28 mouse cellular contexts compared by ENCODE assay signal in genomic region chr5:77259315-77259714, GRCm38 (mm10). TPM values are rescaled to one million over a fixed set of nuclear protein-coding genes. Genes with fewer than 3 reads are reported as not detected.
A peak's percentile ranks its signal among the peaks of the same experiment; 100 is the strongest.
DNase-seq lines count a peak whose midpoint lies in the region; TF ChIP-seq lines count a peak whose summit lies in the region.
"Had no signal": no experiment of that assay in that cellular context is flagged by ENCODE, and none has a peak within 500 bp of the region (broad histone marks: within the 10 kb centered on the region; RNA-seq: fewer than 3 reads in every experiment).

No protein-coding gene starts in this region.

- H3K9me3 ChIP-seq in E14TG2a.4 (ENCODE audit: low read length) (no peaks in the 10 kb centered on the region), ES-Bruce4 (replicated peaks; ENCODE audit: control insufficient read depth, insufficient read depth, low read length, poor library complexity, severe bottlenecking) (no peaks in the 10 kb centered on the region), ES-E14 (ENCODE audit: control insufficient read depth, insufficient read depth, low read depth, low read length) (no peaks in the 10 kb centered on the region)
- H3K9me3 ChIP-seq: G1E had no signal

- TF ChIP-seq POLR2A in ES-Bruce4 (IDR thresholded peaks at IDR 0.05; ENCODE audit: insufficient read depth, low read length) = no peak

- TF ChIP-seq CTCF in E14TG2a.4 (conservative IDR thresholded peaks at IDR 0.05; ENCODE audit: low read length) (no peak), ES-Bruce4 (IDR thresholded peaks at IDR 0.05; ENCODE audit: low read depth, low read length) (no peak)

- peak overlapping the region; percentile 21; the same call in 1 of the 2 replicates for H3K4me3 ChIP-seq in E14TG2a.4 (replicated peaks; ENCODE audit: low read length)
- H3K4me3 ChIP-seq in ES-Bruce4 (ENCODE audit: low read depth, low read length) = no peak overlapping the region
- H3K4me3 ChIP-seq in ES-E14 (ENCODE audit: insufficient read depth in 1 of 2, low read depth in 1 of 2, low read length in 2 of 2, poor library complexity in 1 of 2, severe bottlenecking in 1 of 2) = no peak overlapping the region

- in situ Hi-C loops in ES-E14 (cut with MboI; ENCODE audit: low sequenced_read_pairs in 2 of 2, unreplicated experiment in 2 of 2) = no loop called here

- H3K27ac ChIP-seq in ES-Bruce4 (ENCODE audit: insufficient read depth, low read length) = peak overlapping the region; percentile 81
- peak overlapping the region; percentile 75; the same call in 1 of the 2 replicates for H3K27ac ChIP-seq in ES-E14 (ENCODE audit: insufficient read depth, low read depth, low read length, poor library complexity, severe bottlenecking)

- no peak for DNase-seq in ES-E14 (ENCODE audit: low read depth, low spot score)
- peak; percentile 76 for DNase-seq in R1 (ENCODE audit: low read depth, low spot score)
- DNase-seq in cerebellum, adult 9-11 months = no peak
- DNase-seq in embryo, embryonic 10.5 days (ENCODE audit: low spot score) = no peak
- DNase-seq in layer of hippocampus, postnatal 14 days (ENCODE audit: low spot score in 2 of 2) = no peak
- no peak for DNase-seq in heart, adult 9 months (ENCODE audit: low spot score in 2 of 2)
- DNase-seq: adrenal gland, adult 2 months; adrenal gland, adult 8-10 months; adrenal gland, postnatal 10 days; adrenal gland, postnatal 14 days; adrenal gland, postnatal 25 days; adrenal gland, postnatal 36 days; B cell, adult 2 months; cerebellum, adult 11 months; cerebellum, adult 11-12 months; cerebellum, adult 18-20 months; cerebellum, adult 2 months; cerebellum, adult 8-10 months; cerebellum, adult 9-10 months had no signal

- peak; percentile 61; the same call in 1 of the 2 replicates for TF ChIP-seq EP300 in ES-Bruce4 (IDR thresholded peaks at IDR 0.05; ENCODE audit: insufficient read depth, low read depth, low read length)

- no peaks in the 10 kb centered on the region for H3K36me3 ChIP-seq in E14TG2a.4 (ENCODE audit: insufficient read depth, low read length)
- H3K36me3 ChIP-seq in ES-Bruce4 (ENCODE audit: control insufficient read depth, insufficient read depth, low read length, poor library complexity, severe bottlenecking) = no peaks in the 10 kb centered on the region
- no peaks in the 10 kb centered on the region for H3K36me3 ChIP-seq in ES-E14 (ENCODE audit: control insufficient read depth, insufficient read depth, low read length, poor library complexity, severe bottlenecking)
- H3K36me3 ChIP-seq: G1E had no signal

- H3K9ac ChIP-seq in ES-Bruce4 (ENCODE audit: low read depth, poor library complexity, severe bottlenecking) (peak overlapping the region; percentile 44), ES-E14 (ENCODE audit: insufficient read depth, low read depth, low read length, poor library complexity, severe bottlenecking) (no peak overlapping the region)

- H3K4me1 ChIP-seq in E14TG2a.4 (replicated peaks; ENCODE audit: low read depth, low read length) (peaks cover 98% of the 10 kb centered on the region), ES-Bruce4 (ENCODE audit: control insufficient read depth, insufficient read depth, low read length) (peaks cover 15% of the 10 kb centered on the region), ES-E14 (ENCODE audit: control insufficient read depth in 2 of 2, insufficient read depth in 2 of 2, low read length in 2 of 2, poor library complexity in 1 of 2) (peaks cover 12 to 19% of the 10 kb centered on the region in 2 experiments)

- no peaks in the 10 kb centered on the region for H3K27me3 ChIP-seq in E14TG2a.4 (ENCODE audit: insufficient read depth, low read length)
- H3K27me3 ChIP-seq in ES-Bruce4 (ENCODE audit: control insufficient read depth, insufficient read depth, low read length, poor library complexity, severe bottlenecking) = no peaks in the 10 kb centered on the region
- H3K27me3 ChIP-seq: CH12.LX, Patski had no signal

TF ChIP-seq in ES-E14, 5 proteins besides CTCF, POLR2A, EP300 and RAD21:
- TF ChIP-seq MAFK (IDR thresholded peaks at IDR 0.05; ENCODE audit: insufficient read depth, low read depth, low read length) = no peak
- no peak for TF ChIP-seq ZNF384 (IDR thresholded peaks at IDR 0.05; ENCODE audit: low read depth, low read length)
- TF ChIP-seq CHD2 (IDR thresholded peaks at IDR 0.05; ENCODE audit: low read depth, low read length) = no peak
- no peak for TF ChIP-seq HCFC1 (IDR thresholded peaks at IDR 0.05; ENCODE audit: borderline replicate concordance, insufficient read depth, low read length)
- TF ChIP-seq ZC3H11A (IDR thresholded peaks at IDR 0.05; ENCODE audit: borderline replicate concordance, low read depth, low read length) = no peak

RNA-seq across cellular contexts. Expression of gene Rest, which starts 6.0 kb away (rescaled TPM):
- polyA plus RNA-seq in ES-Bruce4 (2011; ENCODE audit: insufficient read depth, insufficient read length, low read depth, missing spikeins) = 106 and 115 TPM in 2 replicates
- total RNA-seq in ES-E14 (2012; rRNA removed) = 108 and 120 TPM in 2 replicates
- total RNA-seq in layer of hippocampus, postnatal 14 days (2021) = 1 to 10 TPM; 5.2 to 5.5 TPM

RNA-seq across cellular contexts. Expression of gene Spink2, which starts 48.0 kb away (rescaled TPM):
- polyA plus RNA-seq in ES-Bruce4 (2011; ENCODE audit: insufficient read depth, insufficient read length, low read depth, missing spikeins) = not detected in 2 replicates
- total RNA-seq in ES-E14 (2012; rRNA removed) = 0.48 and 0.98 TPM in 2 replicates
- not detected for total RNA-seq in layer of hippocampus, postnatal 14 days (2021)
- total RNA-seq: adrenal gland, adult 18-20 months; adrenal gland, adult 8-10 months; adrenal gland, postnatal 14 days; adrenal gland, postnatal 25 days; G1E; MEL had no signal
- polyA plus RNA-seq: adrenal gland, adult 2 months; C2C12; CD4-positive, CD25-positive, alpha-beta regulatory T cell, adult 4 months; cerebellum, adult 2 months; G1E; Patski had no signal

RNA-seq across cellular contexts. Expression of gene Noa1, which starts 50.6 kb away (rescaled TPM):
- 17.0 and 22.5 TPM in 2 replicates for polyA plus RNA-seq in ES-Bruce4 (2011; ENCODE audit: insufficient read depth, insufficient read length, low read depth, missing spikeins)
- 19.6 and 30.8 TPM in 2 replicates for total RNA-seq in ES-E14 (2012; rRNA removed)
- 10 to 100 TPM; 24.2 to 24.8 TPM for total RNA-seq in layer of hippocampus, postnatal 14 days (2021)

RNA-seq across cellular contexts. Expression of gene Polr2b, which starts 50.6 kb away (rescaled TPM):
- 238 and 257 TPM in 2 replicates for polyA plus RNA-seq in ES-Bruce4 (2011; ENCODE audit: insufficient read depth, insufficient read length, low read depth, missing spikeins)
- total RNA-seq in ES-E14 (2012; rRNA removed) = 151 and 184 TPM in 2 replicates
- 10 to 100 TPM; 48.1 to 48.7 TPM for total RNA-seq in layer of hippocampus, postnatal 14 days (2021)

Comparison
In these comparisons a context has a peak if more than half of its experiments do, and no peak if none do; other contexts are left out.
1. RNA of gene Rest, which starts 6.0 kb away (total RNA-seq): 108 to 120 TPM in ES-E14; 5.2 to 5.5 TPM in layer of hippocampus, postnatal 14 days; every median in the first group is over 10 times any median in the second.